Mouse (Mus musculus): ENCODE data around the gene Fbxo30. TPM values are rescaled to one million over a fixed set of nuclear protein-coding genes. Genes with fewer than 3 reads are reported as not detected.

Gene Fbxo30
- polyA plus RNA-seq, 1 experiment, result 5.4 TPM

DNA sequence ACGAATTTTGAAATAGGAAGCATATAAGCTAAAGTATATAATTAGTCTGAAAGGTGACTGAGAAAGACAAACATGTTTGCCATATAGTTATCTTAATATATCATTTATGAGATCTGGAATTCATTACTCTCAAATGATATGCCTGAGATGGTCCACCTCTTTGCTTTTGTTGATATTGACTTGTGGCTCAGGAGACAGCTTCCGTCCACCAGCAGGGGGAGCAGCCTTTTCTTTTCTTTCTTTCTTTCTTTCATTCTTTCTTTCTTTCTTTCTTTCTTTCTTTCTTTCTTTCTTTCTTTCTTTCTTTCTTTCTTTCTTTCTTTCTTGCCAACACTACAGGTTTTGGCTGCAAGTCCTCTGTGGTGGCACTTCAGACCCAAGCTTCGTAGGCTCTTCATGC, 45.4 kb downstream of the Fbxo30 start:
- Histone ChIP-seq H3K4me3 (ENCODE audit: insufficient read depth, poor library complexity, severe bottlenecking) (no peak overlapping the region), H3K27me3 (ENCODE audit: control insufficient read depth, insufficient read depth, insufficient read length) (no peaks in the 10 kb centered on the region), H3ac (ENCODE audit: control insufficient read depth, insufficient read length, low read depth) (no peak overlapping the region), H3K36me3 (ENCODE audit: control insufficient read depth, insufficient read depth) (no peaks in the 10 kb centered on the region), H3K79me3 (ENCODE audit: low read depth) (no peaks in the 10 kb centered on the region), H3K79me2 (ENCODE audit: control insufficient read depth, insufficient read depth) (no peaks in the 10 kb centered on the region)
- TF ChIP-seq MYOG (IDR thresholded peaks at IDR 0.05; ENCODE audit: control insufficient read depth, extremely low read depth, insufficient read length) (no peak), CEBPB (IDR thresholded peaks at IDR 0.05; ENCODE audit: low read depth) (no peak), USF1 (IDR thresholded peaks at IDR 0.05; ENCODE audit: low read depth) (no peak), FOSL1 (IDR thresholded peaks at IDR 0.05; ENCODE audit: insufficient read depth, low read length, poor library complexity, severe bottlenecking) (no peak), CTCF (IDR thresholded peaks at IDR 0.05; ENCODE audit: control insufficient read depth, insufficient read depth, insufficient read length) (no peak), MYOD1 (IDR thresholded peaks at IDR 0.05; ENCODE audit: control insufficient read depth, insufficient read length, low read depth) (no peak), MAX (IDR thresholded peaks at IDR 0.05) (no peak)

- H3K27me3 ChIP-seq (ENCODE audit: control insufficient read depth, insufficient read depth, insufficient read length), result no peaks in the 10 kb centered on the region
- H3K36me3 ChIP-seq (ENCODE audit: control insufficient read depth, insufficient read depth), result no peaks in the 10 kb centered on the region
- TF ChIP-seq FOSL1 (IDR thresholded peaks at IDR 0.05; ENCODE audit: insufficient read depth, low read length, poor library complexity, severe bottlenecking) (no peak), MAX (IDR thresholded peaks at IDR 0.05) (peak; percentile 44)
- H3K79me2 ChIP-seq (ENCODE audit: control insufficient read depth, insufficient read depth), result no peaks in the 10 kb centered on the region
- peak within 1 kb of the TSS; percentile 87 for H3ac ChIP-seq (ENCODE audit: control insufficient read depth, insufficient read length, low read depth)
- peak within 1 kb of the TSS; percentile 40 for H3K4me3 ChIP-seq (ENCODE audit: insufficient read depth, poor library complexity, severe bottlenecking)
- no peaks in the 10 kb centered on the region for H3K79me3 ChIP-seq (ENCODE audit: low read depth)
These were observed 62.3 kb downstream of the Fbxo30 start, which contains the start of gene Epm2a for GRCm38 (mm10) chr10:11343205-11344141. Gene Epm2a, plus strand, starts transcription at chr10:11343404.

DNA sequence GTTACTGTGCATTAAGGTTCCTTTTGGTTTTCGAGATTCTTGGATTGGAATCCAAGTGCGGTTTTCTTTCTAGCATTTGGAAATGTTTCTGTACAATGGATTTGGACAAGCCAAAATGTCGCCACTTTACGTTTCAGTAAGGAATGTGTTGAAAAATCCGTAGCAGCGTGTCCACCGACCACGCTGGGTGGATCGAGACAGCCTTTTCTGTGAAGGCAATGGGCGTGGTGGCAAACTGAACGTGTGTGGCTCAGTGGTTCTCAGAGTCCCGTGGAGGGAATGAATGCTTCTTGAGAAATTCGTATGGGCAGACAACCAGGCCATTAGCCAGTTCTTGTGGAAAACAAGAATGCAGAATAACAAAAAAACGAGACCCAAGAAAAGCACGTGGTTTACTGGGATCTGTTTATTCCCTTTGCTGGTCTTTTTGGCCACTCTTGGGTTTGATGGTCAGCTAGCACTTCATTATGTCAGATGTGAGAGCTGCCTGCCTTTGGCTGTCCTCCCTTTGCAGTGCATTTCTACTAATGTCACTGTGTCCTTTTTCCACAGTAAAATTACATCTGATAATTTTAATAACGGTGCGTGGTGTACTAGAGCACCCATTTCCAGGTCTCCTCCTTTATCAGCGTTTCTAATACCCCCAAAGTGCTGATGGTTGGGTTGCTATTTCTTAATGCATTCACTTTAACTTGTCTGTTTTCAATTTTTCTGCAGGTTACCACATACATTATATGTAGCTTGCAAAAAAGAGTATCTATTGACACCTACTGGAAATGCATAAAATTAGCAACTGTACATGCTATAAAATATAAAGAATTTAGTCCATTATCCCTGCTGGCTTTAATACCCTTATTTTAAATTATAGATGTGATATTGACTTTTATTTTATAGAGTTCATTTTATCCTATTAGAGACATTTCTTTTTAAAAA, 63.7 kb downstream of the Fbxo30 start:
- Histone ChIP-seq H3K36me3 (ENCODE audit: control insufficient read depth, insufficient read depth) (no peaks in the 10 kb centered on the region), H3K79me3 (ENCODE audit: low read depth) (no peaks in the 10 kb centered on the region), H3K4me3 (ENCODE audit: insufficient read depth, poor library complexity, severe bottlenecking) (no peak overlapping the region), H3K27me3 (ENCODE audit: control insufficient read depth, insufficient read depth, insufficient read length) (no peaks in the 10 kb centered on the region), H3ac (ENCODE audit: control insufficient read depth, insufficient read length, low read depth) (no peak overlapping the region), H3K79me2 (ENCODE audit: control insufficient read depth, insufficient read depth) (no peaks in the 10 kb centered on the region)
- no peak for TF ChIP-seq MAX (IDR thresholded peaks at IDR 0.05)
- no peak for TF ChIP-seq FOSL1 (IDR thresholded peaks at IDR 0.05; ENCODE audit: insufficient read depth, low read length, poor library complexity, severe bottlenecking)
- no peak for TF ChIP-seq CEBPB (IDR thresholded peaks at IDR 0.05; ENCODE audit: low read depth)
- no peak for TF ChIP-seq CTCF (IDR thresholded peaks at IDR 0.05; ENCODE audit: control insufficient read depth, insufficient read depth, insufficient read length)
- TF ChIP-seq MYOD1 (IDR thresholded peaks at IDR 0.05; ENCODE audit: control insufficient read depth, insufficient read length, low read depth), result no peak
- TF ChIP-seq MYOG (IDR thresholded peaks at IDR 0.05; ENCODE audit: control insufficient read depth, extremely low read depth, insufficient read length), result no peak
- TF ChIP-seq USF1 (IDR thresholded peaks at IDR 0.05; ENCODE audit: low read depth), result no peak

Other genes starting within 250 kb of the Fbxo30 start
- not detected for gene Grm1, start 199.0 kb upstream of the Fbxo30 start, polyA plus RNA-seq (2012; fragmentation: generic; extraction: Trizol)
- 1.7 TPM for gene Shprh, start 131.9 kb upstream of the Fbxo30 start, polyA plus RNA-seq (2012; fragmentation: generic; extraction: Trizol)
- 0.16 TPM for gene Epm2a, start 62.1 kb downstream of the Fbxo30 start, polyA plus RNA-seq (2012; fragmentation: generic; extraction: Trizol)